Mouse (Mus musculus): ENCODE measurements around the gene Crygc.

Gene Crygc

DNA sequence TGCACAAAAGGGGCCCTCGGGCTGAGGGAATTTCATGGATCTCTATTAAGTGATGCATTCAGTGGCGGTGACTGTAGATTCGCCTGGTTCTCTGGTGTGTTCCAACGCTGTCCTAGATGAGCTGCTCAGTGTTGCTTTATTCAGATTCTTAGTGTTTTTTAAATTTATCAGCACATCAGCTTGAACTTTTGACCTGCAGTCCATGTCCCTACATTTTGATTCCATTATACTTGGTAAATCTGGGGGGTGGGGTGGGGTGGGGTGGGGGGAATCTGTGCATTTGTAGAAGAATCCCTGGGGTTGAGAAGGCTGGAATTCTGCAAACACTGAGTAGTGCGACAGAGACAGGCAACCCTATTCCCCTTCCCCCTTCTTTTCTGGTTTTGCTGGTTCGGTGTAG is at the start of gene Crygc:
Crygc (minus strand) TSS at position 101 of the 400 bp plus-strand sequence.
- DNase-seq (ENCODE audit: low spot score): no peak

GRCm38 (mm10) chr1:65122574-65123372 is 49.3 kb upstream of the Crygc start, which contains the start of gene D630023F18Rik:
D630023F18Rik (minus strand) TSS chr1:65123214.
- DNase-seq (ENCODE audit: low spot score): no peak

GRCm38 (mm10) chr1:65119438-65119837 is 45.9 kb upstream of the Crygc start, which contains the start of gene Gm28845:
Gm28845 (minus strand) TSS chr1:65119558.
- DNase-seq (ENCODE audit: low spot score): no peak

DNA sequence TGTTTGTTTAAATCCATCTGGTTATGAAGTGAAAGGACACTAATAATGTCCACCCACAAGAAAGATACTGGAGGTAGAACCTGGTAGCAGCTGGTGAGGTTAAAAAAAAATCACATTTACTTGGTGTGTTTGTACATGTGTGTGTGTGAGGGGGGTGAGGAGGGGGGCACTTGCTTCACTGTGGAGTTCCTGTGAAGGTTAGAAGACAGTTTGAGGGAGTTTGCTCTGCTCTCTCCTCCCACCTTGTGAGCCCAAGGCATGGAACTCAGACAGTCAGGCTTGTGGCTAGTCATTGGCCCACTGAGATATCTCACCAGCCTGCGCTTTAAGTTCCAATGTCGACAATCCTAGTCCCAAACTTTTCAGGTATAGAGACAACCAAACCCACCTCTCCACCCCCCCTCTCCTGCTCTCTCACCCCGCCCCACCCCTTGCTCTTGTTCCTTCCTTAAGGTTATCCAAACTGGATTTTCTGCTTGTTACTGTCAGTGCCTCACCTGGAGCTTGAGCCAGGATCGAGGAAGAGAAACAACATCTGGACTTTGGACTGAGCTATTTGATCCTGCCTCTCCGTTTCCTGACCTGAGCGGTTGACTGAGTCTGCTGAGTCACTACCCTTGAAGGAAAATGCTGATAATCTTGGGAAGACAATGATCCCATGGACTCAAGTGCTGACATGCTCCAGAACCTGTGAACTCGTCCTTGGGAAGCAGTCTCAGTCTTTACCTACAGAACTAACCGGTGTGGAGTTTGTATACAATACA is 44.8 kb upstream of the Crygc start:
- DNase-seq (ENCODE audit: low spot score): no peak

DNA sequence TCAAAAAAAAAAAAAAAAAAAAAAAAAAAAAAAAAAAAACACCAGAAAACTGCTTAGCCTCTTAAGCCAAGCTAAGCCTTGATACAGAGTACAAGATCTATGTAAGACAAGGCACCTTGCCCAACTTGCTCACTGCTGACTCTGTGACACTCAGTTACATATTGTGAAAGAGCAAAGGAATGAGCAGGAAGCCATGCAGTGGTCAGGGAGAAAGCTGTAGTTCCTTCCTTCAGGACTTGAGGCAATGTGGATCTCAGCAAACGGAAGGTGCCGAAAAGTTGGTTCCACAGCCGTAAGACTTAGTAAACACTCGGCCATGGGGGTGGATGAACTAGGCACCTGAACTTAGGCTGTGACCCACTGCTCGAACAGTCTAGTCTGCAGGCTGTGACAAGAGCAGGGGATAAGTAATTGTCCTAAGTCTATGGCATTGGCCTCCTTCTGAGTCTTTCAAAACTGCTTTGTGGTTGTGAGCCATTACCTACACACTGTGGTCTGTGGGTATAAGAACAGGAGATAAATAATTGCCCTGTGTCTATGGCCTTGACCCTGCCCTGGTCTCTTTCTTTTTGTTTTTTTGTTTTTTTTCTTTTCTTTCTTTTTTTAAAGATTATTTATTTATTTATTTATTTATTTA is 40.2 kb upstream of the Crygc start:
- no peak for DNase-seq (ENCODE audit: low spot score)

DNA sequence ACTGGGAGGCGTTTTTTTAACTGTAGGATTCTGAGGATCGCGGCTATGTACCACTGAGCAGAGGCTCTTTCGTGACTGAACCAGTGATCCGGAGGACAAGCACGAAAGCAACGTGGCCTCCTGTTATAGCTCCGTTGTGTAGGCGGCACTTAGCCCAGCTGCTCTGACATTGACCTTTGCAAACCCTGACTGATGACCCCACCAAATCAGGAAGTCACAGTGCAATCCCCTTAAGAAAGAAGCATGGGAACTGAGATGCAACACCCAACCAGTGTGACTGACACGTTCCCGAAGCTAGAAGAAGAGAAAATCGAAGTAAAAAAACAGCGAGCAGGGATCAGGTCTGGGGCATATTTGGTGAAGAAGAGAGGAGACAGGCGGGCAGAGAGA is 39.3 kb upstream of the Crygc start:
- no peak for DNase-seq (ENCODE audit: low spot score)

GRCm38 (mm10) chr1:65112031-65112806 is 38.7 kb upstream of the Crygc start:
- peak; percentile 63 for DNase-seq (ENCODE audit: low spot score)

DNA sequence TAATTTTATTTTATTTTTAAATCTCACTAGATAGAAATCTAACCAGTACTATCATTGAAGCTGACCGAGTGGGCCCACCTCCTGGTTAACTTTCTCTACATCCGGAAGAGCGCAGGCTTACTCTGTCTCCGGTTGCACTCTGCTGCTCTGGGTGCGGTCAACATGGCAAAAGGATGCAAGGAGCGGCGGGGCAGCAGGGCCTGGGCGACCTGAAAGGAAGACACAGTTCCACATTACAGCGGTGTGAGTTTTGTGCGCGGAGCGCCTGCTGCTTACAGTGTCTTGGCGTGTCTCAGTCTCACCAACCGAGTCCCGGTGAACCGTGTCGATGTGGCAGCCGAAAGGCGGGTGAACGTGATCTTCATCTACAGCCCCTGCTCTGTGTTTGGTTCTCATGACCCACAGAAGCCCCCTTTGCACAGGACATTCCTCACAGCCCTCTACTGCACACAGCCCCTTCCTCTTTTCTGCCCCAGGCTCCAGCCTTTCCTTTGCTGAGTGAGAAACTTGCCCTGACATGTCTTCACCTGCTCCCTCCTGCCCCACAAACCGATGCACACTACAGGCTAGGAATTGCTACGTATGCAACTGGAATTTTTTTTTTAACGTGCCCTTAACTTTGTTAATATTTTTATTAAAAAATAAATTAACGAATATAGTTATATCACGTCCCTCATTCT is 36.4 kb upstream of the Crygc start:
- DNase-seq (ENCODE audit: low spot score): no peak

GRCm38 (mm10) chr1:65109196-65109595 is 35.7 kb upstream of the Crygc start:
- no peak for DNase-seq (ENCODE audit: low spot score)

DNA sequence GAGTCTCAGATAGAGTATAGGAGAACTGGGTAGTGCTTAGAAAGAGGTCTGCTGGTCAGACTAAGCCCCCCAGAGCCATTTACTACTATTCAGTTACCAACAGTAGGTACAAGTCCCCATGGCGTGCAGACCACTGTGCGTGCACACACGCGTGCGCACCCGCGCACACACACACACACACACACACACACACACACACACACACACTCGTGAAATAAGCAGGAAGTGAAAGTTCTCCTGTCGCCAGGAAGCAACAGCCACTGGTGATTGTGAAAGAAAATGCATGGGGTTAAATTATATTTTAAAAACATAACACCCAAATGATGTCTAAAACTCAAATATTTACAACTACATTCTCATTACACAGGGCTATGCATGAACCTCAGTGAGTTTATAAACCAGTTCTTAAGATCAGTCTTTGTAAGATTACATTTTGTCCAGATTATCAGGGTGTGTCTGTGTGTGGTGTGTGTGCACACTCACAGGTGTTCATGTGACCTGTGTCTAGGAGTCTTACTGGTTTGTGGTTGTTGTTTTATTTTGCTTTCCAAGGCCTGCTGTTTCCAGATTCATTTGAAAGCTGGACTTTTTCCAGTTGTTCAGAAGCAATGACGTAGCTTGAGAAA is 34.3 kb upstream of the Crygc start:
- no peak for DNase-seq (ENCODE audit: low spot score)

- DNase-seq (ENCODE audit: low spot score): no peak
These were observed 29.8 kb upstream of the Crygc start, which contains the start of gene Cryga for GRCm38 (mm10) chr1:65103273-65103672. Cryga (minus strand) TSS chr1:65103373.

DNA sequence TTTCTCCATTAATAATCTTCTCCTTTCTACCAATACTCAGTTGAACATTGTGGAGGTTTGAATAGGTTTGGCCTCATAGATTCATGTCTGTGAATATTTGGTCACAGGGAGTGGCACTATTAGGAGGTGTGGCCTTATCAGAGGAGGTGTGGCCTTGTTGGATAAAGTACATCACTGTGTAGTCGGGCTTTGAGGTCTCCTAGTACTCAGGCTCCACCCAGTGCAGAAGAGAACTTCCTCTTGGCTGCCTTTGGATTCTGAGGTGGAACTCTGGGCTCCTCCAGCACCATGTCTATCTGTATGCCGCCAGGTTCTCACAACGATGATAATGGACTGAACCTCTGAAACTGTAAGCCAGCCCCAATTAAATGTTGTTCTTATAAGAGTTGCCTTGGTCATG is 23.5 kb upstream of the Crygc start:
- no peak for DNase-seq (ENCODE audit: low spot score)

GRCm38 (mm10) chr1:65091566-65091965 is 18.1 kb upstream of the Crygc start:
- no peak for DNase-seq (ENCODE audit: low spot score)

GRCm38 (mm10) chr1:65090370-65090769 is 16.9 kb upstream of the Crygc start:
- no peak for DNase-seq (ENCODE audit: low spot score)

DNA sequence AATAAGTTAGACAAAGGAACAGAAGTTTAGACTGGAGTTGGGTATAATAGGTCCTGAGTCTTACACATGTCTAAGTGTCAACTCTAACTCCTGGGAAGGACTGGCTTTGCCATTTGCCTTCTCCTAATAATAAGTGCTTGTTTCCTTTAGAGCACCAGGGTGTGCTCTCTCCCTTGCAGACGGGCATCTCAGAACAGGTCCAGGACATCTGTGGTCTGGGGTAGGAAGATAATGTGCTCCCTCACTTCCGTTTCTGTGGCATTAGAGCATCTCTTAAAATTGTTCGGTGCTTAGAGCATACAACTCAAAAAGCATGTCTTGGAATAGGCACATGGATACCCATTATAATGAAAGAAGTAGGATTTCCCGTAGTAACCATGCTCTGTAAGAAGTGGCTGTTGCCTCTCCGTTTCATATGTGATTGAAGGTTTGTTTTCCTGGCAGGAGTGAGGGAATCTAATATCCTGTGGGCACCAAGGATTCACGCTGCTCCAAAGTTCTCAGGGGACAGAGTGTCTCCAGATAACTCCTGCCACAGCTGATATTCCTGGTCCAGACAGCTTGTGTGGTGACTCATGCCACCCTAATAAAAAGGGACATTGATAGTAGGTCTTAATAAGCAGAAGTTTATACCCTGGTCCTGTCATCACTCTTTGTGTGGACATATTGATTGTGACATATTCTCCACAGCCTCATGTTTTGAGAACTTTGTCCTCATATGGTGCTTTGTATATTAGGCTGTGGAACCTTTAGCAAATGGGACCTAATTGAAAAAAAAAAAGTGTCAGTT is 15.3 kb upstream of the Crygc start:
- no peak for DNase-seq (ENCODE audit: low spot score)

GRCm38 (mm10) chr1:65082188-65082587 is 8.7 kb upstream of the Crygc start, which contains the start of gene Crygb:
Crygb (minus strand) TSS chr1:65082288.
- no peak for DNase-seq (ENCODE audit: low spot score)

- no peak for DNase-seq (ENCODE audit: low spot score)
These were observed 2.1 kb upstream of the Crygc start for GRCm38 (mm10) chr1:65075607-65076006.

DNA sequence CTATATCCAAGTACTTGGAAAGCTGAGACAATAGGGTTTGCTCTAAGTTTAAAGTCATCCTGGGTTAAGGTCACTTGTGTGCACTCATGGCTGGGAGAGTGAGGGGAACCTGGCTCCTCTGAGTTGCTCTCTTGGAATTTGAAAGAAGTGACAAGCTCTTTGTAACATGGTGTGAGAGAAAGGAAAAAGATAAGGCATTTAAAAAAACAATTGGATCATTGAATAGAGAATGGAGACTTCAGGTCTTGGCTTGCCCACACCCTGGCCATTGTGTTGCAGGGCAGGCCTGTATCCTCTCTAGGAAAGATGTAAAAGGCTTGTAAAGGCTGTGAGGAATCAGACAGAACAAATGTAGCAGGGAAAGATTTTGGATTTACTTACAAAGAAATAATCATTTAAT is 5.6 kb downstream of the Crygc start:
- DNase-seq (ENCODE audit: low spot score): no peak

GRCm38 (mm10) chr1:65064201-65064600 is 9.3 kb downstream of the Crygc start:
- no peak for DNase-seq (ENCODE audit: low spot score)

DNA sequence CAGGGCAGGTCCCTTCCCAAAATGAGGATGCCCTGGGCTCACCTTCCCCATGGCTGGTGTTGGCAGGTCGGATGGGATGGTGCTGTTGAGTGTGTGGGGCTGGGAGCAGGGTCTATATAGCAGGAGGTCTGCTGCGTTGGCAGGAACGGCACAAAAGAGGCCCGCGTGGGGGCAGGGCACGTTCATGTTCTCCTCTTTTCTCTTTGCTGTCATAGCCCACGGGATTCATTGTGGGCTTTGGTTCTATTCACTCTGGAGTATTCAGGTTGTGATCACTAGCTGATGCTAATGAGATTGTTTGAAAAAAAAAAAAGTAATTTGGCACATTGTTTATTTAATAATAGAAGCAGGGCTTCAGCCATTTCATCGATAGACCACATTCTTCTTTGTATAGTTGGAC is 10.1 kb downstream of the Crygc start, which contains the start of gene Crygd:
Crygd (minus strand) TSS at position 101 of the 400 bp plus-strand sequence.
- no peak for DNase-seq (ENCODE audit: low spot score)
